Mouse (Mus musculus): Measurements from ENCODE around the gene Tfeb. TPM values are rescaled to one million over a fixed set of nuclear protein-coding genes. Genes with fewer than 3 reads are reported as not detected.

Tfeb gene
- total and polyA plus RNA-seq, 3 experiments = 29.1 to 49.3 (median 39.9) TPM

GRCm38 (mm10) chr17:47698156-47698555, 38.7 kb upstream of the Tfeb start:
- TF ChIP-seq HCFC1 (IDR thresholded peaks at IDR 0.05; ENCODE audit: low read depth, low read length) = no peak
- no peak for TF ChIP-seq MAX (IDR thresholded peaks at IDR 0.05; ENCODE audit: low read length)
- no peak for TF ChIP-seq JUND (conservative IDR thresholded peaks at IDR 0.05; ENCODE audit: low read depth, low read length)
- TF ChIP-seq IRF4 (IDR thresholded peaks at IDR 0.05; ENCODE audit: low read depth, low read length) = no peak
- TF ChIP-seq TCF12 (IDR thresholded peaks at IDR 0.05; ENCODE audit: low read depth, low read length) = no peak
- TF ChIP-seq BHLHE40 (IDR thresholded peaks at IDR 0.05; ENCODE audit: low read depth, low read length) = no peak
- no peak for TF ChIP-seq NRF1 (IDR thresholded peaks at IDR 0.05; ENCODE audit: low read depth, low read length)
- TF ChIP-seq ZKSCAN1 (IDR thresholded peaks at IDR 0.05; ENCODE audit: borderline replicate concordance, low read depth, low read length) = no peak
- no peak for TF ChIP-seq MEF2A (IDR thresholded peaks at IDR 0.05; ENCODE audit: borderline replicate concordance, low read depth, low read length)
- no peak for TF ChIP-seq ZMIZ1 (IDR thresholded peaks at IDR 0.05; ENCODE audit: low read depth, low read length)
- no peak for TF ChIP-seq E2F4 (IDR thresholded peaks at IDR 0.05; ENCODE audit: insufficient replicate concordance, low read depth, low read length)
- TF ChIP-seq KAT2A (IDR thresholded peaks at IDR 0.05; ENCODE audit: insufficient replicate concordance, low read length) = no peak
- TF ChIP-seq ZC3H11A (IDR thresholded peaks at IDR 0.05; ENCODE audit: low read depth, low read length) = no peak
- in situ Hi-C loops (cut with MboI; ENCODE audit: low pct_ligation_motif_present, low pct_unique_long_range_greater_than_20kb, low sequenced_read_pairs) = no loop called here
- H3K36me3 ChIP-seq (replicated peaks in 1 of 2; ENCODE audit: control insufficient read depth in 1 of 2, insufficient read depth in 1 of 2, low read length in 1 of 2) = peaks cover 2 to 13% of the 10 kb centered on the region in 2 experiments

GRCm38 (mm10) chr17:47699055-47699454, 37.8 kb upstream of the Tfeb start:
- DNase-seq (ENCODE audit: extremely low read depth) = no peak
- in situ Hi-C loops (cut with MboI; ENCODE audit: low pct_ligation_motif_present, low pct_unique_long_range_greater_than_20kb, low sequenced_read_pairs) = no loop called here
- H3K9me3 ChIP-seq (replicated peaks; ENCODE audit: low read length) = no peaks in the 10 kb centered on the region
- H3K4me2 ChIP-seq (ENCODE audit: insufficient read depth, low read depth, poor library complexity, severe bottlenecking) = no peak overlapping the region
- peaks cover 0 to 8% of the 10 kb centered on the region in 2 experiments; a peak in 2 of 4 replicates for H3K4me1 ChIP-seq (ENCODE audit: control insufficient read depth in 1 of 2, insufficient read depth in 2 of 2)
- H3K27ac ChIP-seq (ENCODE audit: insufficient read depth, low read depth) = no peak overlapping the region
- no peak overlapping the region for H3K9ac ChIP-seq (ENCODE audit: insufficient read depth, low read depth)
- peaks cover 2 to 15% of the 10 kb centered on the region in 2 experiments for H3K36me3 ChIP-seq (replicated peaks in 1 of 2; ENCODE audit: control insufficient read depth in 1 of 2, insufficient read depth in 1 of 2, low read length in 1 of 2)
- TF ChIP-seq JUN (IDR thresholded peaks at IDR 0.05; ENCODE audit: insufficient read depth, low read depth, low read length) = no peak
- TF ChIP-seq EP300 (IDR thresholded peaks at IDR 0.05; ENCODE audit: low read length) = no peak
- TF ChIP-seq PAX5 (IDR thresholded peaks at IDR 0.05; ENCODE audit: low read length) = no peak
- TF ChIP-seq JUND (conservative IDR thresholded peaks at IDR 0.05; ENCODE audit: low read depth, low read length) = no peak
- no peak for TF ChIP-seq HCFC1 (IDR thresholded peaks at IDR 0.05; ENCODE audit: low read depth, low read length)
- no peak for TF ChIP-seq ZMIZ1 (IDR thresholded peaks at IDR 0.05; ENCODE audit: low read depth, low read length)
- TF ChIP-seq POLR2A (IDR thresholded peaks at IDR 0.05; ENCODE audit: low read depth, low read length) = no peak
- no peak for TF ChIP-seq E2F4 (IDR thresholded peaks at IDR 0.05; ENCODE audit: insufficient replicate concordance, low read depth, low read length)
- no peak for TF ChIP-seq ZKSCAN1 (IDR thresholded peaks at IDR 0.05; ENCODE audit: borderline replicate concordance, low read depth, low read length)
- no peak for TF ChIP-seq ZNF384 (IDR thresholded peaks at IDR 0.05; ENCODE audit: low read depth, low read length)
- no peak for TF ChIP-seq UBTF (IDR thresholded peaks at IDR 0.05; ENCODE audit: low read depth, low read length)
- no peak for TF ChIP-seq NRF1 (IDR thresholded peaks at IDR 0.05; ENCODE audit: low read depth, low read length)
- no peak for TF ChIP-seq MAX (IDR thresholded peaks at IDR 0.05; ENCODE audit: low read length)
- no peak for TF ChIP-seq ZC3H11A (IDR thresholded peaks at IDR 0.05; ENCODE audit: low read depth, low read length)
- TF ChIP-seq GABPA (IDR thresholded peaks at IDR 0.05; ENCODE audit: insufficient replicate concordance, low read depth, low read length) = no peak
- TF ChIP-seq KAT2A (IDR thresholded peaks at IDR 0.05; ENCODE audit: insufficient replicate concordance, low read length) = no peak
- no peak overlapping the region for H3K4me3 ChIP-seq (replicated peaks in 1 of 3; ENCODE audit: low read depth in 2 of 3, low read length in 2 of 3, poor library complexity in 1 of 3)
- H3K27me3 ChIP-seq (replicated peaks) = peaks cover 37% of the 10 kb centered on the region
- dilution Hi-C loops (cut with MboI; ENCODE audit: extremely low pct_ligation_motif_present, extremely low pct_unique_long_range_greater_than_20kb, low sequenced_read_pairs) = no loop called here
- no peaks in the 10 kb centered on the region for H3K79me2 ChIP-seq (replicated peaks; ENCODE audit: control insufficient read depth, extremely low read depth, insufficient read depth, poor library complexity, severe bottlenecking)

More at GRCm38 (mm10) chr17:47698156-47698555, 38.7 kb upstream of the Tfeb start:
- H3K27me3 ChIP-seq (replicated peaks) = peaks cover 45% of the 10 kb centered on the region
- H3K9ac ChIP-seq (ENCODE audit: insufficient read depth, low read depth) = no peak overlapping the region
- no peak overlapping the region for H3K4me2 ChIP-seq (ENCODE audit: insufficient read depth, low read depth, poor library complexity, severe bottlenecking)
- H3K4me3 ChIP-seq (replicated peaks in 1 of 3; ENCODE audit: low read depth in 2 of 3, low read length in 2 of 3, poor library complexity in 1 of 3) = no peak overlapping the region
- H3K27ac ChIP-seq (ENCODE audit: insufficient read depth, low read depth) = no peak overlapping the region
- no peaks in the 10 kb centered on the region for H3K79me2 ChIP-seq (replicated peaks; ENCODE audit: control insufficient read depth, extremely low read depth, insufficient read depth, poor library complexity, severe bottlenecking)
- no peaks in the 10 kb centered on the region for H3K9me3 ChIP-seq (replicated peaks; ENCODE audit: low read length)
- dilution Hi-C loops (cut with MboI; ENCODE audit: extremely low pct_ligation_motif_present, extremely low pct_unique_long_range_greater_than_20kb, low sequenced_read_pairs) = no loop called here
- no peak for DNase-seq (ENCODE audit: extremely low read depth)
- peaks cover 0 to 8% of the 10 kb centered on the region in 2 experiments; a peak in 2 of 4 replicates for H3K4me1 ChIP-seq (ENCODE audit: control insufficient read depth in 1 of 2, insufficient read depth in 2 of 2)

Data from CH12.LX (cell line).